Mouse (Mus musculus): ENCODE results near the gene Wdr24.
A peak's percentile ranks its signal among the peaks of the same experiment; 100 is the strongest.

Wdr24 gene

GRCm38 (mm10) chr17:25831451-25832281 is 8.2 kb downstream of the Wdr24 start:
- DNase-seq (ENCODE audit: low spot score in 2 of 2): peak in 1 of 2 experiments; percentile 43

GRCm38 (mm10) chr17:25832436-25833290 is 9.2 kb downstream of the Wdr24 start:
- DNase-seq (ENCODE audit: low spot score in 2 of 2): peak; percentile 94 to 99

- peak; percentile 57 to 81 for DNase-seq (ENCODE audit: low spot score in 2 of 2)
These were observed 9.8 kb downstream of the Wdr24 start, which contains the start of gene Stub1 for GRCm38 (mm10) chr17:25833291-25833663. Stub1 (minus strand) TSS chr17:25833404.

GRCm38 (mm10) chr17:25833961-25834594 is 10.7 kb downstream of the Wdr24 start:
- no peak for DNase-seq (ENCODE audit: low spot score in 2 of 2)

- no peak for DNase-seq (ENCODE audit: low spot score in 2 of 2)
These were observed 11.3 kb downstream of the Wdr24 start for GRCm38 (mm10) chr17:25834595-25835222.

DNA sequence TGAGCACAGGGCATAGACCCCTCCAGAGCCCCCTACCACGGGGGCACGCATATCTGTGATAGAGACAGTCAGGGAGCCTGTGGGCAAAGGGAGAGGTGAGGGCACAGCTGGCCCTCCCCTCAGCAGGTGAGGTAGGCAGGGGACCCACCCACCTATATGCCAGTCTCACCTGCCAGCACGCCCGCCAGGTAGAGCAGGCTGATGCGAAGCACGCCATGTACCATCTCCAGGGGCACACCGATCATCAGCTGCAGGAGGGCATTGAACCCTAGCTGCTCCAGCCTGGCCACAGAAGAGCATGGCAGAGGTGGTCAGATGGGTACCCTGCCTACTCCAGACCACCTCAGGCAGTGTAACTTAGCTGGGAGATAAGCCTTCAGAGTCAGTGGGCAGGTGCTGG is 11.9 kb downstream of the Wdr24 start:
- DNase-seq (ENCODE audit: low spot score in 2 of 2): no peak

DNA sequence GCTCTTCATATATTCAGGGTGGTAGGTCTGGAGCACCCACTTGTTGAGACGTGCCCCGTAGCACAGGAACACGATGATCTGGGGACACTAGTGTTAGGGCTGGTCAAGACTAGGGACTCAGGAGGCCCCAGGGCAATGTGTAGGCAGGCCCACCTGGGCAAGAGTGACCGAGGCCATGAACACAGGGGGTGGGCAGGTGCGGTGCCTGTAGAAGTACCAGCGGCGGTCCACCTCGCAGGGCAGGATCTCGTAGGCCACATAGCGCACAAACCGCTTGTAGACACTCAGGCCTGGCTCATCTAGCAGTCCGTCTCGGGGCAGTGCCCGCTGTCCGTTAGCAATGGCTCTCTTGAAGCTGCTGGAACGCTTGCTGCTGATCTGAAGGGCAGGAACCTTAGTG is 12.4 kb downstream of the Wdr24 start:
- no peak for DNase-seq (ENCODE audit: low spot score in 2 of 2)

- DNase-seq (ENCODE audit: low spot score in 2 of 2): peak in 1 of 2 experiments; percentile 26
These were observed 13.1 kb downstream of the Wdr24 start for GRCm38 (mm10) chr17:25836397-25837075.

GRCm38 (mm10) chr17:25837076-25837410 is 13.6 kb downstream of the Wdr24 start, which contains the start of gene Rhbdl1:
Rhbdl1 (minus strand) TSS chr17:25837295.
- DNase-seq (ENCODE audit: low spot score in 2 of 2): peak; percentile 68 to 77

- DNase-seq (ENCODE audit: low spot score in 2 of 2): no peak
These were observed 14.1 kb downstream of the Wdr24 start for GRCm38 (mm10) chr17:25837533-25837932.

GRCm38 (mm10) chr17:25838904-25839303 is 15.5 kb downstream of the Wdr24 start:
- no peak for DNase-seq (ENCODE audit: low spot score in 2 of 2)

DNA sequence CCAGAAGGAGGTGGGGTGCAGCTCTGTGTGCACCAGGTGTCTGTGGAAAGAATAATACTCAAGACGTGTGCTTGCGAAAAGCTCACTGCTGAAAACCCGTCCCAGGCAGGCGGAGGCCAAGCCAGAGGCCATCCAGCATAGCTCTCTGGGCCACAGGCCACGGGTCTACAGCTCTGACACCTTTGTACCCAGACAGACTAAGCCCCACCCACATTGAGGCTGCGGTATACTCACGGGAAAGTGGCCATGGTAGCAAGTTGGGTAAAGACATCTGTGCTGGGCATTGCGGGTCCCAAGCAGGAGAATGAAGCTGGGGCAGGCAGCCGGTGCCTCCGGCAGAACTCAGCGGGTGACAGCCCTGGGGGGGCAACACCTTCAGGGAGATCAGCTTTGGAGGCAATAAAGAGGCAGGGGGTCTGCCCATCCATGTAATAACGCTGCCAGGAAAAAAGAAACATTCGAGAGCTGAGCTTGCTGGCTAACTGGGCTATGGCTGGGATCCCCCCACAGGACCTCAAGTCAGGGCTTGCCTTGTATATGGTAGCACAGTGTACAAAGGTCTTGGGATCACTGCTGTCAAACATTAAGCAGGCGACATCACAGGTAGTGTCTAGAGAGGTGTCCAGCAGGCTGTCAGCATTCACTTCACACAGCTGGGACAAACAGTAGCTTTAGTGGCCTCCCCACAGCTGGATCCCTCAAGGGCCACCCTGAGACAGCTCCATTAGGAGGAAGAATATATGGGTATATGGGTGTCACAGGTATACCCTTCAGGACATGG is 16.2 kb downstream of the Wdr24 start:
- DNase-seq (ENCODE audit: low spot score in 2 of 2): no peak

DNA sequence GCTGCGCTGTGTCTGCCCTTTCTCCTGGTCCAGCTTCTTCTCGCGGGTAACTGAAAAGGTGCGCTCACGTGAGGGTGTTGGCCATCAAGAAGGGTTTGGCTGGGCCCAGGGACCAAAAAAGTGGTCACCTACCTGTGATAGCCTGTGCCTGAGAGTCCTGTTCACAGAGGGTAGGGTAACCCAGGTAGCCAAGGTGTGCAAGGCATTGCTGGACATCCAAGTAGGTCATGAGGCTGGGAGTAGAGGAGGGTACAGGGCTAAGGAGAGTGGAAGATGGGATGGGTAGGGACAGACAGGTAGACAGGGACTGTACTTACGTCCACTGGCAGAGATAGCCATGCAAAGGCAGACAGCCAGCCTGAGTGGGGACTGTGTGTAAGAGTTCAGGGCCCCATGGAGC is 17.1 kb downstream of the Wdr24 start:
- no peak for DNase-seq (ENCODE audit: low spot score in 2 of 2)

DNA sequence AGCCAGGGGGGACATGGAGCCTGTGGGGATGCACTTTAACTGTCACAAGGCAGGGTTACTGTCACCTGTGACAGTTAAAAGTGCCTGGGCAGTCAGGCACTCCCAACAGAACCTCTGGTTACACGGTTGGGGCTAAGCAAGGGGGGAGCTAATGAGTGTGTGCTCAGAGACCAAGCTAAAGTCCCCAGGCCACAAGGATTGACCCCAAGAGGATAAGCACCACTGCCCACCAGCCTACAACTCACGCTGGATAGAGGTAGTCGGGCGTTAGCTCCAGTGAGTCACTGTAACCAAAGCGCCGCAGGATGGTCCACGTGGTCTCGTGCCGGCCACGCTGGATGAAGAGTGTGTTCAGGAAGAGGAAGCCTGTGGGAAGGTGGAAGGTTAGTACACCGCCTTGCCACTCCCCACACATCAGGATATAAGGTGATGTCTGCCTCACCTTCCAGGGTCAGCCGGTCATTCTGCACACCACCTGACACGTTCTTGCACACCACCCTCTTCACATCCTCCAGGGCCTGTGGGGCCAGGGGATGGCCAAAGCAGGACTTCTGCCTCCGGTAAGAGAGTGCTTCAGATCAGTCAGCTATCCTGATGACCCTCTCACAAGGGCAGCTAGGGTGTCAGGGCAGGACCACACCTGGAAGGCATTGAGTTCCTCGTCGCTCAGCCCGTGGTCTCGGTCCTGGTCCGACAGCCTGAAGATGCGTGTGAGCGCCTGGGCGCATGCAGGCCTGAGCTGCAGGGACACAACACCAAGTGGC is 17.9 kb downstream of the Wdr24 start, which contains the start of gene Gm20683:
Gene Gm20683, minus strand, starts transcription at position 647 of the 764 bp plus-strand sequence.
- DNase-seq (ENCODE audit: low spot score in 2 of 2): no peak

DNA sequence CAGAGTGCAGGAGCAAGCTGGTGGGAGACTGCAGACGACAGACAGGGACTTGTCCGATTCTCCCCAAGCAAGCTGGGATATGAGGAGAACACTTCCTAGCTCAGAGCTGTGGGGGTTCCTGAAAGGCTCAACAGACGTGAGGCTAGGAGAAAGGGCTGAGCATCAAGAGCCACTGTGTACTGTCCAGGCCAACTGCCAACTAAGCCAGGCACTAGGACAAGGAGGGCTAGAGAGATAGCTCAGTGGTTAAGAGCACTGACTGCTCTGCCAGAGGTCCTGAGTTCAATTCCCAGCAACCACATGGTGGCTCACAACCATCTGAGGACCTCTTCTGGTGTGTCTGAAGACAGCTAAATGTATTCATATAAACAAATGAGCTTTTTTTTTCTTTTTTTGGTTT is 19.1 kb downstream of the Wdr24 start:
- no peak for DNase-seq (ENCODE audit: low spot score in 2 of 2)

DNA sequence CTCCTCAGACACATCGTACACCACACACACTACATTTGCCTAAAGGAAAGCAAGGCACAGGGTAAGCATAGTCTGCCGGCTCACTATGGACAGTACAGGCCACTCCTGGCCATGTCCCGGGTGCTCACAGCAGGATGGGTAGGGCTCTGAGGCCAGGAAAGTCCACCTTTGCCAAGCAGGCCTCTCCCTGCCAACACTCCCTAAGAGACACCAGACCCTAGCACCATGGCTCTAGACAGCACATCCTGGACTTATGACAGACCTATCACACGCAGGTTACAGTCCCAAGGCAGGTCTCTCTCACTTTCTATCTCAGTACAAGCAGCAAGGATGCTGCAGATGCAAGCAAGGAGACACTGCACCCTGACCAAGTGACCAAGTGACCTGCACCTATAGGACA is 19.7 kb downstream of the Wdr24 start:
- DNase-seq (ENCODE audit: low spot score in 2 of 2): no peak

- no peak for DNase-seq (ENCODE audit: low spot score in 2 of 2)
These were observed 20.4 kb downstream of the Wdr24 start for GRCm38 (mm10) chr17:25843636-25844395.

DNA sequence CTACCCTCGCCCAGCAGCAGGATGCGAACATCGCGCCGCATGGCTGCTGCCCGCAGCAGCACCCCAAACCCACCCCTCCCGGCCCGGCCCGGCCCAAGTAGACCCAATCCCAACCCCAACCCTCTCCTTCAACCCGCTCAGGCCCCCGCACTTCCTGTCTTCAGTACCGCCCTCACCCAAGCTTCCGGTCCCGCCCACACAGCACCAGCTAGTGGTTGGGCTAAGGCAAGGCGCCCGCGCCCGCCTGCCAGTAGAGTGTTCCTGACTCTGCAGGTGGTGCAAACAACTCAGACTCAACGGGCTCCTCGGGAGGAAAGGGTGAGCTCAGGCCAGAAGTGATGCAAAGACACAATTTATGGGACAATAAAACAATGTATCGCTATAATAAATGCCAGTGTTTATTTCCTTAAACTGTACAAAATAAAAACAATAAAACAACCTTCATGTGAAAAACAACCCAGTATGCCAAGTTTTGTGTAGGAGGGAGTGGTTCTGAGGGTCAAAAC is 21.0 kb downstream of the Wdr24 start, which contains the start of gene Rhot2:
Gene Rhot2, minus strand, starts transcription at position 456 of the 506 bp plus-strand sequence.
- DNase-seq (ENCODE audit: low spot score in 2 of 2): peak; percentile 77 to 88
